14 mouse cellular contexts compared by ENCODE assay signal in genomic region chr11:96461766-96462165, GRCm38 (mm10). TPM values are rescaled to one million over a fixed set of nuclear protein-coding genes. Genes with fewer than 3 reads are reported as not detected.
DNase-seq lines count a peak whose midpoint lies in the region; ATAC-seq and TF ChIP-seq lines count a peak whose summit lies in the region.
"Had no signal": no experiment of that assay in that cellular context is flagged by ENCODE, and none has a peak within 500 bp of the region (broad histone marks: within the 10 kb centered on the region; RNA-seq: fewer than 3 reads in every experiment).

No protein-coding gene starts in this region.

- no peak for TF ChIP-seq EP300 in lung, postnatal 0 days (IDR thresholded peaks at IDR 0.05)

- intact Hi-C loops in gastrocnemius, postnatal 14 days (cut with DNase I; ENCODE audit: low total_unique reads), result no loop called here

- no peak overlapping the region for H3K9ac ChIP-seq in lung, embryonic 15.5 days
- no peak overlapping the region for H3K9ac ChIP-seq in lung, postnatal 0 days (replicated peaks; ENCODE audit: low read depth)
- no peak overlapping the region for H3K9ac ChIP-seq in forebrain, embryonic 16.5 days (replicated peaks; ENCODE audit: low read depth, low read length)
- H3K9ac ChIP-seq in neural tube, embryonic 15.5 days (replicated peaks), result no peak overlapping the region
- H3K9ac ChIP-seq: embryonic facial prominence, embryonic 12.5 days; heart, embryonic 12.5 days; limb, embryonic 12.5 days; liver, postnatal 0 days had no signal

- H3K9me3 ChIP-seq in lung, embryonic 15.5 days, result no peaks in the 10 kb centered on the region
- no peaks in the 10 kb centered on the region for H3K9me3 ChIP-seq in lung, postnatal 0 days (ENCODE audit: low read length)
- no peaks in the 10 kb centered on the region for H3K9me3 ChIP-seq in forebrain, embryonic 16.5 days (ENCODE audit: control insufficient read depth, low read length)
- no peaks in the 10 kb centered on the region for H3K9me3 ChIP-seq in midbrain, embryonic 10.5 days (replicated peaks)
- H3K9me3 ChIP-seq in neural tube, embryonic 15.5 days (replicated peaks), result no peaks in the 10 kb centered on the region
- H3K9me3 ChIP-seq: embryonic facial prominence, embryonic 12.5 days; heart, embryonic 12.5 days; limb, embryonic 12.5 days had no signal

- TF ChIP-seq CTCF in lung, postnatal 0 days (IDR thresholded peaks at IDR 0.05), result no peak
- no peak for TF ChIP-seq CTCF in layer of hippocampus, adult 2 months (conservative IDR thresholded peaks at IDR 0.05)

- no peak overlapping the region for H3K4me2 ChIP-seq in lung, embryonic 15.5 days
- no peak overlapping the region for H3K4me2 ChIP-seq in lung, postnatal 0 days (replicated peaks; ENCODE audit: low read depth, low read length)
- peak overlapping the region; percentile 39; the same call in 1 of the 2 replicates for H3K4me2 ChIP-seq in forebrain, embryonic 16.5 days (ENCODE audit: low read length)
- peak overlapping the region; percentile 30; the same call in 1 of the 2 replicates for H3K4me2 ChIP-seq in neural tube, embryonic 15.5 days
- H3K4me2 ChIP-seq: embryonic facial prominence, embryonic 12.5 days; heart, embryonic 12.5 days; limb, embryonic 12.5 days had no signal

- no peak for DNase-seq in lung, postnatal 0 days (ENCODE audit: low spot score)
- DNase-seq in midbrain, embryonic 10.5 days (ENCODE audit: low spot score), result peak; percentile 25
- DNase-seq in layer of hippocampus, adult 2 months (ENCODE audit: low spot score in 2 of 2), result no peak
- no peak for DNase-seq in gastrocnemius, postnatal 14 days
- DNase-seq: cerebellum, adult 2 months; kidney, postnatal 10 days; liver, postnatal 0 days had no signal

- peak; percentile 37; the same call in 1 of the 2 replicates for ATAC-seq in lung, embryonic 15.5 days (ENCODE audit: borderline replicate concordance, extremely low read depth, low FRiP score, low TSS enrichment)
- no peak for ATAC-seq in lung, postnatal 0 days
- peak; percentile 18; the same call in 1 of the 2 replicates for ATAC-seq in forebrain, embryonic 16.5 days
- ATAC-seq in neural tube, embryonic 15.5 days (ENCODE audit: low FRiP score), result 0 out of 2 replicates have a peak, but pooled peaks have one; percentile 34
- ATAC-seq: liver, postnatal 0 days had no signal

- H3K36me3 ChIP-seq in lung, embryonic 15.5 days, result no peaks in the 10 kb centered on the region
- no peaks in the 10 kb centered on the region for H3K36me3 ChIP-seq in lung, postnatal 0 days (ENCODE audit: insufficient read depth, low read length)
- no peaks in the 10 kb centered on the region for H3K36me3 ChIP-seq in forebrain, embryonic 16.5 days (ENCODE audit: control insufficient read depth, insufficient read depth)
- no peaks in the 10 kb centered on the region for H3K36me3 ChIP-seq in midbrain, embryonic 10.5 days
- H3K36me3 ChIP-seq in neural tube, embryonic 15.5 days, result no peaks in the 10 kb centered on the region
- H3K36me3 ChIP-seq: embryonic facial prominence, embryonic 12.5 days; heart, embryonic 12.5 days; limb, embryonic 12.5 days had no signal

- H3K4me3 ChIP-seq in lung, embryonic 15.5 days, result no peak overlapping the region
- no peak overlapping the region for H3K4me3 ChIP-seq in lung, postnatal 0 days (ENCODE audit: low read depth, low read length)
- H3K4me3 ChIP-seq in forebrain, embryonic 16.5 days (replicated peaks; ENCODE audit: low read length), result no peak overlapping the region
- peak overlapping the region; percentile 36 for H3K4me3 ChIP-seq in midbrain, embryonic 10.5 days
- no peak overlapping the region for H3K4me3 ChIP-seq in neural tube, embryonic 15.5 days (replicated peaks)
- H3K4me3 ChIP-seq in layer of hippocampus, adult 2 months, result no peak overlapping the region
- H3K4me3 ChIP-seq: embryonic facial prominence, embryonic 12.5 days; heart, embryonic 12.5 days; limb, embryonic 12.5 days had no signal

- WGBS in lung, embryonic 15.5 days, result 40% methylated on average over 4 of the region's 4 CpGs
- WGBS in lung, postnatal 0 days, result 34% methylated on average over 4 of the region's 4 CpGs
- 40% methylated on average over 4 of the region's 4 CpGs for WGBS in forebrain, embryonic 16.5 days
- WGBS in midbrain, embryonic 10.5 days, result 62% methylated on average over 4 of the region's 4 CpGs
- WGBS in neural tube, embryonic 15.5 days, result 41% methylated on average over 4 of the region's 4 CpGs

- H3K4me1 ChIP-seq in lung, embryonic 15.5 days, result peaks cover 30% of the 10 kb centered on the region
- peaks cover 6% of the 10 kb centered on the region; the same call in 1 of the 2 replicates for H3K4me1 ChIP-seq in lung, postnatal 0 days (ENCODE audit: insufficient read depth, low read depth, low read length)
- H3K4me1 ChIP-seq in forebrain, embryonic 16.5 days (replicated peaks; ENCODE audit: control insufficient read depth, insufficient read depth, low read length), result peaks cover 34% of the 10 kb centered on the region
- peaks cover 65% of the 10 kb centered on the region for H3K4me1 ChIP-seq in midbrain, embryonic 10.5 days
- peaks cover 43% of the 10 kb centered on the region for H3K4me1 ChIP-seq in neural tube, embryonic 15.5 days

- H3K27me3 ChIP-seq in lung, embryonic 15.5 days, result peaks cover 44% of the 10 kb centered on the region
- H3K27me3 ChIP-seq in lung, postnatal 0 days (replicated peaks; ENCODE audit: insufficient read depth, low read length), result peaks cover 18% of the 10 kb centered on the region; the same call in 1 of the 2 replicates
- H3K27me3 ChIP-seq in forebrain, embryonic 16.5 days (replicated peaks; ENCODE audit: control insufficient read depth, insufficient read depth, low read length), result peaks cover 5% of the 10 kb centered on the region; the same call in 1 of the 2 replicates
- peaks cover 55% of the 10 kb centered on the region for H3K27me3 ChIP-seq in midbrain, embryonic 10.5 days (ENCODE audit: low read depth, poor library complexity, severe bottlenecking)
- 0 out of 2 replicates have a peak, but pooled peaks cover 4% of the 10 kb centered on the region for H3K27me3 ChIP-seq in neural tube, embryonic 15.5 days (replicated peaks)

- no peak overlapping the region for H3K27ac ChIP-seq in lung, embryonic 15.5 days
- H3K27ac ChIP-seq in lung, postnatal 0 days (ENCODE audit: low read length), result no peak overlapping the region
- H3K27ac ChIP-seq in forebrain, embryonic 16.5 days (ENCODE audit: low read length), result peak overlapping the region; percentile 56; the same call in 1 of the 2 replicates
- H3K27ac ChIP-seq in midbrain, embryonic 10.5 days (replicated peaks), result peak overlapping the region; percentile 75
- peak overlapping the region; percentile 75 for H3K27ac ChIP-seq in neural tube, embryonic 15.5 days (replicated peaks)
- no peak overlapping the region for H3K27ac ChIP-seq in layer of hippocampus, adult 2 months
- H3K27ac ChIP-seq: embryonic facial prominence, embryonic 12.5 days; limb, embryonic 12.5 days had no signal

RNA-seq across cellular contexts. Expression of gene Skap1, which starts 2.6 kb away (rescaled TPM):
- polyA plus RNA-seq in lung, embryonic 15.5 days (2015; fragmentation: Nextera tagmentation; extraction: Ambion mirVana), result 1.6 and 6.6 TPM in 2 replicates
- polyA plus RNA-seq in lung, postnatal 0 days (2015; fragmentation: Nextera tagmentation; extraction: Ambion mirVana), result 0.73 and 1.0 TPM in 2 replicates
- 2.1 and 3.4 TPM in 2 replicates for polyA plus RNA-seq in forebrain, embryonic 16.5 days (2015; fragmentation: Nextera tagmentation; extraction: Ambion mirVana)
- 1.4 and 1.8 TPM in 2 replicates for polyA plus RNA-seq in midbrain, embryonic 10.5 days (2016; fragmentation: Nextera tagmentation; extraction: Ambion mirVana)
- 7.9 and 24.2 TPM in 2 replicates for polyA plus RNA-seq in neural tube, embryonic 15.5 days (2015; fragmentation: Nextera tagmentation; extraction: Ambion mirVana)
- total RNA-seq in layer of hippocampus, adult 2 months (2021), result 1 to 10 TPM; 1.0 to 1.2 TPM
- total RNA-seq in gastrocnemius, postnatal 14 days (2021), result under 1 TPM in 1 of 2 experiments, not detected in 1; 0.20 TPM
- total RNA-seq: CH12.LX had no signal

Comparison
In these comparisons a context has a peak if more than half of its experiments do, and no peak if none do; other contexts are left out.
1. H3K27ac ChIP-seq: peak in forebrain, embryonic 16.5 days (single experiment), midbrain, embryonic 10.5 days (single experiment) and neural tube, embryonic 15.5 days (single experiment); none in lung, embryonic 15.5 days (single experiment), lung, postnatal 0 days (single experiment) and layer of hippocampus, adult 2 months (single experiment).
2. H3K4me2 ChIP-seq: peak in forebrain, embryonic 16.5 days (single experiment) and neural tube, embryonic 15.5 days (single experiment); none in lung, embryonic 15.5 days (single experiment) and lung, postnatal 0 days (single experiment).